Comparison of ENCODE assay signal across 30 mouse cellular contexts in genomic region chr14:73430571-73430970, GRCm38 (mm10). TPM values are rescaled to one million over a fixed set of nuclear protein-coding genes. Genes with fewer than 3 reads are reported as not detected.
DNase-seq lines count a peak whose midpoint lies in the region; ATAC-seq and TF ChIP-seq lines count a peak whose summit lies in the region.
"Had no signal": no experiment of that assay in that cellular context is flagged by ENCODE, and none has a peak within 500 bp of the region (broad histone marks: within the 10 kb centered on the region; RNA-seq: fewer than 3 reads in every experiment).

No protein-coding gene starts in this region.

- H3K27me3 ChIP-seq in forebrain, embryonic 14.5 days (replicated peaks; ENCODE audit: control insufficient read depth, insufficient read depth, low read length) = no peaks in the 10 kb centered on the region
- H3K27me3 ChIP-seq in forebrain, embryonic 10.5 days (ENCODE audit: poor library complexity, severe bottlenecking) = no peaks in the 10 kb centered on the region
- H3K27me3 ChIP-seq in lung, embryonic 14.5 days (ENCODE audit: insufficient read depth, low read length) = no peaks in the 10 kb centered on the region
- H3K27me3 ChIP-seq in limb, embryonic 10.5 days (ENCODE audit: low read depth, poor library complexity, severe bottlenecking) = no peaks in the 10 kb centered on the region
- H3K27me3 ChIP-seq: embryonic facial prominence, embryonic 15.5 days; heart, embryonic 12.5 days; limb, embryonic 15.5 days; liver, embryonic 13.5 days; lung, embryonic 15.5 days; megakaryocyte, embryonic 14.5 days; midbrain, embryonic 12.5 days; neural tube, embryonic 12.5 days had no signal

- DNase-seq in forebrain, embryonic 14.5 days (ENCODE audit: low spot score) = peak; percentile 25
- no peak for DNase-seq in forebrain, embryonic 10.5 days (ENCODE audit: extremely low spot score, low spot score)
- DNase-seq in lung, embryonic 14.5 days = no peak
- no peak for DNase-seq in lung, postnatal 10 days
- DNase-seq in retina, postnatal 1 day = peak; percentile 31
- no peak for DNase-seq in retina, embryonic 14.5 days (ENCODE audit: low spot score)
- no peak for DNase-seq in limb, embryonic 10.5 days (ENCODE audit: low spot score)
- no peak for DNase-seq in spleen, postnatal 10 days (ENCODE audit: low spot score in 2 of 2)
- DNase-seq: adrenal gland, postnatal 25 days; cerebellum, adult 8-10 months; cerebellum, postnatal 25 days; forebrain, postnatal 0 days; heart, postnatal 10 days; kidney, adult 9 months; kidney, postnatal 25 days; left cerebral cortex, postnatal 4 days; liver, embryonic 13.5 days; thymus, postnatal 4 days had no signal

- no peak overlapping the region for H3K4me3 ChIP-seq in forebrain, embryonic 14.5 days (ENCODE audit: low read depth, low read length)
- no peak overlapping the region for H3K4me3 ChIP-seq in forebrain, embryonic 10.5 days
- H3K4me3 ChIP-seq in lung, embryonic 14.5 days (ENCODE audit: low read depth, low read length) = no peak overlapping the region
- H3K4me3 ChIP-seq in limb, embryonic 10.5 days = no peak overlapping the region
- H3K4me3 ChIP-seq: embryonic facial prominence, embryonic 10.5 days; embryonic facial prominence, embryonic 15.5 days; heart, embryonic 12.5 days; limb, embryonic 15.5 days; liver, embryonic 13.5 days; lung, embryonic 15.5 days; megakaryocyte, embryonic 14.5 days; midbrain, embryonic 12.5 days; myocyte; neural tube, embryonic 12.5 days had no signal

- WGBS in forebrain, embryonic 14.5 days = 7% methylated on average over 12 of the region's 12 CpGs
- WGBS in forebrain, embryonic 10.5 days = 54% methylated on average over 12 of the region's 12 CpGs
- WGBS in lung, embryonic 14.5 days = 54% methylated on average over 12 of the region's 12 CpGs
- WGBS in limb, embryonic 10.5 days = 61% methylated on average over 12 of the region's 12 CpGs

- H3K4me2 ChIP-seq in forebrain, embryonic 14.5 days (ENCODE audit: low read length) = no peak overlapping the region
- no peak overlapping the region for H3K4me2 ChIP-seq in lung, embryonic 14.5 days
- H3K4me2 ChIP-seq: embryonic facial prominence, embryonic 15.5 days; heart, embryonic 12.5 days; hindbrain, embryonic 14.5 days; limb, embryonic 15.5 days; liver, embryonic 13.5 days; lung, embryonic 15.5 days; midbrain, embryonic 12.5 days; neural tube, embryonic 12.5 days had no signal

- H3K9me3 ChIP-seq in forebrain, embryonic 14.5 days (replicated peaks; ENCODE audit: control insufficient read depth, low read length) = no peaks in the 10 kb centered on the region
- H3K9me3 ChIP-seq in forebrain, embryonic 10.5 days = peaks cover 5% of the 10 kb centered on the region; the same call in 1 of the 2 replicates
- H3K9me3 ChIP-seq in lung, embryonic 14.5 days (ENCODE audit: low read depth, low read length) = no peaks in the 10 kb centered on the region
- H3K9me3 ChIP-seq in limb, embryonic 10.5 days (replicated peaks) = no peaks in the 10 kb centered on the region
- H3K9me3 ChIP-seq: embryonic facial prominence, embryonic 15.5 days; limb, embryonic 15.5 days; liver, embryonic 13.5 days; lung, embryonic 15.5 days; megakaryocyte, embryonic 14.5 days; midbrain, embryonic 12.5 days; neural tube, embryonic 12.5 days had no signal

- peaks cover 4% of the 10 kb centered on the region; the same call in 1 of the 2 replicates for H3K4me1 ChIP-seq in forebrain, embryonic 14.5 days (ENCODE audit: control insufficient read depth, insufficient read depth, low read length)
- peaks cover 7% of the 10 kb centered on the region for H3K4me1 ChIP-seq in forebrain, embryonic 10.5 days
- peaks cover 4% of the 10 kb centered on the region; the same call in 1 of the 2 replicates for H3K4me1 ChIP-seq in lung, embryonic 14.5 days (ENCODE audit: insufficient read depth)
- peaks cover 17% of the 10 kb centered on the region for H3K4me1 ChIP-seq in limb, embryonic 10.5 days
- H3K4me1 ChIP-seq: embryonic facial prominence, embryonic 15.5 days; limb, embryonic 15.5 days; midbrain, embryonic 12.5 days; neural tube, embryonic 12.5 days had no signal

- no peaks in the 10 kb centered on the region for H3K36me3 ChIP-seq in forebrain, embryonic 14.5 days (ENCODE audit: control insufficient read depth, insufficient read depth, low read length)
- no peaks in the 10 kb centered on the region for H3K36me3 ChIP-seq in forebrain, embryonic 10.5 days (replicated peaks)
- no peaks in the 10 kb centered on the region for H3K36me3 ChIP-seq in lung, embryonic 14.5 days (ENCODE audit: insufficient read depth)
- H3K36me3 ChIP-seq in limb, embryonic 10.5 days = no peaks in the 10 kb centered on the region
- H3K36me3 ChIP-seq: embryonic facial prominence, embryonic 10.5 days; embryonic facial prominence, embryonic 15.5 days; heart, embryonic 12.5 days; limb, embryonic 15.5 days; liver, embryonic 13.5 days; lung, embryonic 15.5 days; midbrain, embryonic 12.5 days; neural tube, embryonic 12.5 days had no signal

- TF ChIP-seq CTCF in lung, embryonic 14.5 days (IDR thresholded peaks at IDR 0.05; ENCODE audit: low read depth) = 0 out of 2 replicates have a peak, but pooled peaks have one; percentile 13

- H3K27ac ChIP-seq in forebrain, embryonic 14.5 days (ENCODE audit: low read depth, low read length) = no peak overlapping the region
- H3K27ac ChIP-seq in forebrain, embryonic 10.5 days = no peak overlapping the region
- H3K27ac ChIP-seq in lung, embryonic 14.5 days (ENCODE audit: low read depth) = no peak overlapping the region
- H3K27ac ChIP-seq in limb, embryonic 10.5 days = 0 out of 2 replicates have a peak overlapping the region, but pooled peaks have one; percentile 19
- H3K27ac ChIP-seq: embryonic facial prominence, embryonic 15.5 days; hindbrain, embryonic 14.5 days; limb, embryonic 15.5 days; liver, embryonic 13.5 days; lung, embryonic 15.5 days; midbrain, embryonic 12.5 days; neural tube, embryonic 12.5 days had no signal

- H3K9ac ChIP-seq in forebrain, embryonic 14.5 days (ENCODE audit: low read length) = no peak overlapping the region
- H3K9ac ChIP-seq in lung, embryonic 14.5 days = no peak overlapping the region
- H3K9ac ChIP-seq: embryonic facial prominence, embryonic 15.5 days; forebrain, postnatal 0 days; heart, embryonic 12.5 days; hindbrain, embryonic 14.5 days; limb, embryonic 15.5 days; liver, embryonic 13.5 days; lung, embryonic 15.5 days; midbrain, embryonic 12.5 days; neural tube, embryonic 12.5 days had no signal

- ATAC-seq in forebrain, embryonic 14.5 days = no peak
- no peak for ATAC-seq in lung, embryonic 14.5 days (ENCODE audit: insufficient read depth)
- ATAC-seq: CD4-positive, CD25-positive, alpha-beta regulatory T cell, adult 4 months; forebrain, postnatal 0 days; intestine, postnatal 0 days had no signal

RNA-seq across cellular contexts. Expression of gene Itm2b, which starts 45.5 kb away (rescaled TPM):
- polyA plus RNA-seq in forebrain, embryonic 14.5 days (2014; fragmentation: Nextera tagmentation; extraction: Ambion mirVana) = 754 and 783 TPM in 2 replicates
- 192 and 209 TPM in 2 replicates for polyA plus RNA-seq in forebrain, embryonic 10.5 days (2016; fragmentation: Nextera tagmentation; extraction: Ambion mirVana)
- 630 and 663 TPM in 2 replicates for polyA plus RNA-seq in lung, embryonic 14.5 days (2014; fragmentation: Nextera tagmentation; extraction: Ambion mirVana)
- 219 and 269 TPM in 2 replicates for polyA plus RNA-seq in limb, embryonic 10.5 days (2016; fragmentation: Nextera tagmentation; extraction: Ambion mirVana)

Comparison
In these comparisons a context has a peak if more than half of its experiments do, and no peak if none do; other contexts are left out.
1. DNase-seq: peak in forebrain, embryonic 14.5 days (single experiment) and retina, postnatal 1 day (single experiment); none in forebrain, embryonic 10.5 days (single experiment), lung, embryonic 14.5 days (single experiment), lung, postnatal 10 days (single experiment), retina, embryonic 14.5 days (single experiment), limb, embryonic 10.5 days (single experiment) and spleen, postnatal 10 days (0 of 2).